Mouse (Mus musculus): ENCODE results near the gene Retreg1.

Gene Retreg1

GRCm38 (mm10) chr15:25830426-25830825 is 12.6 kb upstream of the Retreg1 start:
- DNase-seq (ENCODE audit: low spot score in 2 of 2), result no peak

- no peak for DNase-seq (ENCODE audit: low spot score in 2 of 2)
These were observed 8.7 kb upstream of the Retreg1 start for GRCm38 (mm10) chr15:25834282-25834681.

- no peak for DNase-seq (ENCODE audit: low spot score in 2 of 2)
These were observed 7.9 kb upstream of the Retreg1 start for GRCm38 (mm10) chr15:25834920-25835674.

GRCm38 (mm10) chr15:25842462-25843085 is 406 bp upstream of the Retreg1 start:
- DNase-seq (ENCODE audit: low spot score in 2 of 2), result peak in 1 of 2 experiments; percentile 18

DNA sequence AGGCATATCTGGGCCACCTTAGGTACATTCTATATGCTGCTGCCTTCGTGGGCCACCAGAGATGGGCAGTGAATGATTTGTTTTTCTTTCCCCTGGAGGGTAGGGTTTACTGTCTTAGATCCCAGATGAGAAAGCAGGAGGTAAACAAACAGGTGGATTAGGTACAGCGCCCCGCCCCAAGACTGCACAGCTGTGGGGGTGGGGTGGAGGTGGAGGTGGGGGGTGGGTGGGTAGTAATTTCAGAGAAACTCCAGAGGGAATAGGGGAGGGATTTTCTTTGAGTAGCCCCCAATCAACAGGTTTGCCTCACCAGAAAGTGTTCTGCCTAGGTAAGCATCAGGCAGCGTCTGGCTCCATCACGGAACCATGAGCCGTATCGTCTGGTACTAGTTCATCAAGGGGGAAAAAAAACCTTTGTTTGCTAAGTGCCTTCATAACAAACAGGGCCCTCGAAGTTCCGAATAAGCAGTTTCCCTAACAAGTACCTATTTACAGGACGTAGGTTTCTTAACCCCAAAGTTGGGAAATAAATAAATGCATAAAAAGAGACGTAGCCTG is 1.1 kb downstream of the Retreg1 start:
- no peak for DNase-seq (ENCODE audit: low spot score in 2 of 2)

DNA sequence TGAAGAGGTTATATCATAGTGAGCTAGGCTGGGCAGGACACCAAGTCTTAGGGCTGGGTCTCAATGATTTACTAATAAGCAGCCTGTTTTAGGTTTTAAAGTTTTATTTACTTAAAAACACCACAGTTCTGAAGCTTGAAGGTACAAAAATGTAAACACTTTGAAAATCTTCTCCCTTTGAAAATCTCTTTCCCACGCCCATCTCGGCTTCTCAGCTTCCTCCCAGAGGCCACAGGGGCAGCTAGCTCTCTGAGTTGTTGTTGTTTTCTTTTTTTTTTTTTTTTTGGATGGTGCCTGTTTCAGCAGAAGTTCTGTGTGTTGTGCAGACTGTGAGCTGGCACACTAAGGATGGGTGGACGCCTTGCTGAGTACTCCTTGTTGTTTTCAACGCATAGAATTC is 1.8 kb downstream of the Retreg1 start:
- no peak for DNase-seq (ENCODE audit: low spot score in 2 of 2)

- DNase-seq (ENCODE audit: low spot score in 2 of 2), result no peak
These were observed 4.7 kb downstream of the Retreg1 start for GRCm38 (mm10) chr15:25847576-25848168.

GRCm38 (mm10) chr15:25850552-25850951 is 7.6 kb downstream of the Retreg1 start:
- no peak for DNase-seq (ENCODE audit: low spot score in 2 of 2)

DNA sequence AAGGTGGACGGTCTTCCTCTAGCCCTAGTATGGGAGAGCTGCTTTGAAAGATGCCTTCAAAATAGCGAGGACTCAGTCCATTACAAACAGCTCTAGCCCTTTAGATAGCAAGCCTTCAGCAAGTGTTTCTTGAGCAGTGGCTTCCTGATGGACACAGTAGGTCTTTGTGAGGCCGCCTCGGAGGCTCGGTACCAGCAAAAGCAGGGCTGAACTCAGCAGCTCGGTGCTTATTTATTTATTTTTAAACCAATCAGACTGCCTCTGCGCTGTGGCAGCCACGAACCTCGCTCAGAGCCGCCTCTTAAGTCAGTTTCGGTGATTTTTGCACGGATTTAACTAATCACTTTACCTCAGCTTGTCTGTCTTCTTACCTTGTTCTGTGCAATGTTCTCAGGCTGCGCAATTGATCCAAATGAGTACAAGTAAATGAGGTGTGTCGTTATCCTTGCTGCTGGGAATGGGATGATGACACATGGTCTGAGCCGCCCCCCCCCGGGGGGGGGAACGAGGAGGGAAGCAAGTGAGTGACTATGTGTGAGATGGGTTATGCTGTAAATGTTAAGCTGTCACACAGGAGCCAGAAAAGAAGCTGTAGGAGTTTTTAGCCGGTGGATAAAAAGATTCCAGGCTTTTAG is 11.4 kb downstream of the Retreg1 start:
- DNase-seq (ENCODE audit: low spot score in 2 of 2), result no peak

DNA sequence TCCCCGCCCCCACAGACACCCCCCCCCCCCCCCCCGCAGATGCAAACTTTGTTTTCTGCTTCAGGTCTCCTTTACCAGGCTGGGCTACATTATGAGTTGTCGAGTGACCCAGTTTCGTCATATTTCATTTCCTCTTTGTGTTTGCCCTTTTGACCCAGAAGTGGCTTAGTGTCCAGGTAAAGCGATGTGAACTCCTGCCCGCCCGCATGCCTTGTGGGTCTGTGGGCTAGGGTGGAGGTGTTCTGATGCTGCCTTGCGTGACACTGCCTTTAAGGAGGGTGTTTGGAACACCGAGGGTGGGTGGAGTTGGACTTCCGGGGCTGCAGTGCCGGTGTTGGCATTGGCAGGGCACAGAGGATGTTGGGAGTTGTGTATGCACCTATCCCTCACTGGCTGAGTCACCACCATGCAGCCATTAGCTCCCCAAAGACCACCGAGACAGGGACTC is 15.7 kb downstream of the Retreg1 start:
- peak; percentile 11 to 36 for DNase-seq (ENCODE audit: low spot score in 2 of 2)

DNA sequence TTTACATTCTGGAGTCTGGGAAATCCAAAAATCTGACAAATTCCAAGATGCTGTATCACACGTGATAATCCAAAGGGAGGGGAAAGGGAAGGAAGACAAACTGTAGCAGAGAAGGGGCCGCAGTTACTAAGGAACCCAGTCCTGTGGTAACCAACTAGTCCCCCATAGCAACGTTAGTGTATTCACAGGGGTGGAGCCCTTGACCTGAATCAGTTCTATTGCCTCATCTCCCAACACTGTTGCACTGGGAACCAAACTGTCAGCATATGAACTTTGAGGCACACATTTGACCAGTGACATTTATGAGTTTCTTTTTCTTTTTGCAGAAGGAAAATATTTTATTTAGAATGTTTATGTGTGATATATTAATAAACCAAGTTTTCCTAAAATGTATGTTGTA is 16.5 kb downstream of the Retreg1 start:
- DNase-seq (ENCODE audit: low spot score in 2 of 2), result no peak

- DNase-seq (ENCODE audit: low spot score in 2 of 2), result no peak
These were observed 18.9 kb downstream of the Retreg1 start for GRCm38 (mm10) chr15:25861900-25862299.

- no peak for DNase-seq (ENCODE audit: low spot score in 2 of 2)
These were observed 22.6 kb downstream of the Retreg1 start for GRCm38 (mm10) chr15:25865605-25866004.

GRCm38 (mm10) chr15:25866106-25866505 is 23.1 kb downstream of the Retreg1 start:
- no peak for DNase-seq (ENCODE audit: low spot score in 2 of 2)

DNA sequence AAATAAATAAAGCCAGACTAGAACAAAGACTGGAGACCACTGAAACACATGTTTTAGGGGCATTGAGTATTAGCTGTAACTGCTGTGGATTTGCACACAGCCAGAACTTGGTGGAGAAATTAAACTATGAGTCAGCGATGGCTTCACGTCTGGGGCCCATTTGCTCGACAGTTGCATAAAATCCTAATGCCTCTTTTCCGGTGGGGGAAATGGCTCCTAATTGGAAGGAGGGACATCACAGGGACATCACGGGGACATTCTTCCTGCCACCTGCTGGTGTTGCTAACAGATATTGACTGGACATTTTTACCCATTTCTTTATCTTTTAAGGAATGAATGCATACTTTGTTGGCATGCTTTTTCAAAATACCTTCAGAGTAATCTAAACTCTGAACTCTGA is 26.1 kb downstream of the Retreg1 start:
- DNase-seq (ENCODE audit: low spot score in 2 of 2), result no peak

- no peak for DNase-seq (ENCODE audit: low spot score in 2 of 2)
These were observed 28.5 kb downstream of the Retreg1 start for GRCm38 (mm10) chr15:25871470-25871869.

DNA sequence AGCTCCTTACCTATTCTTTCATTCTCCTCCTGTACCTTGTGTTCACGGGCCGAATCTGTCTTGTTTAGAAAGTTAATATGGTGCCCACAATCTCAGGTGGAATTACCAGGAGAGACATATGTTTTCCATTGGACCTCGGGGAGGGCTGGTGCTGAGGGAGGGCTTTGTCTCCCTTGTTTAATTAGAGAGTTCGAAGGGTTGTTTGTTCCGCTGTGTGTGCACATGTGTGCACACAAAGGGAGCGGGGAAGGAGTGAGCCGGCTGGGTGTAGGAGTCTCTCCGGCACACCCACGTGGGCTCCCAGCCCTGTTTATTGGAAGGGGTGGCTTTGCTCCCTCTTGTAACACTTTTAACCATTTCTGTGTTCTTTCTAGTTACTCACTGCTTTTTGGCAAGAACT is 29.1 kb downstream of the Retreg1 start:
- DNase-seq (ENCODE audit: low spot score in 2 of 2), result no peak

- DNase-seq (ENCODE audit: low spot score in 2 of 2), result no peak
These were observed 29.7 kb downstream of the Retreg1 start for GRCm38 (mm10) chr15:25872657-25873056.

DNA sequence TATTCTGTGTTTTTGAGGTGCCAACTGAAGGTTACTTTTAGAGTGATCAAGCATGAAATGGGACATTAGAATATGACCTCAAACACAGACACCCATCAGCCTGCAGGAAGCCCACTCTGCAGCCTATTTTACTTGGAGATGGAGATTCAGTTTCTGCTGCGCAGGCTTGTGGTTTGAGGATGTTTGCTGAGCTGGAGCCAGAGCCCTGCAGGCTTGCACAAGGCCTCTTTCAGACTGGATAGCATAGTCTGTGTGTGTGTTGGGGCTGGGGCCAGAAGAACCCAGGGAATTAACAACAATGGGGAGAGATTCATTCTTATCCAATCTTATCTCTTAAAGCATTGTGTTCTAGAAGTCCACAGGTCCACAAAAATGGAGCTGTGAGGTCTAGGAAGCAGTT is 30.6 kb downstream of the Retreg1 start:
- no peak for DNase-seq (ENCODE audit: low spot score in 2 of 2)

- no peak for DNase-seq (ENCODE audit: low spot score in 2 of 2)
These were observed 33.7 kb downstream of the Retreg1 start for GRCm38 (mm10) chr15:25876601-25877161.

DNA sequence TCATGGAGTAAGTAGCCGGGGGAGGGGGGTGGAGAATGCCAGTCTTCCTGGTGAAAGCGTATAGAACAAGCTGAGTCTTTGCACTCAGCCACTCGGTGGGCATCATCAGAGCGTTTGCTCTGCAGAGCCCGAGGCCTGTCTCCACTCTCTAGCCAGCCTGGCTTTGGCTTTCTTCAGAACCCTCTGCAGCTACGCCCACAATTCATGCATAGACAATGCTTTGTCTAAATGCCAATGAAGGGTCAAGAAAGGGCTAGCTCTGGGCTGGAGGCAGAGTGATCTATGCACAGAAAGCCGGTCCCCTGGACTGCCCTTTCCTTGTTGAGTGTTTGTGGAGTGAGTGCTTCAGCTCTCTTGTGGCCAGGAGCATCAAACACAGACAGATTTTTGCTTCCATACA is 34.8 kb downstream of the Retreg1 start:
- no peak for DNase-seq (ENCODE audit: low spot score in 2 of 2)

- no peak for DNase-seq (ENCODE audit: low spot score in 2 of 2)
These were observed 36.2 kb downstream of the Retreg1 start for GRCm38 (mm10) chr15:25879229-25879628.
